Mouse (Mus musculus) forebrain, embryonic 14.5 days (tissue): Measurements from ENCODE around the gene Prss27. TPM values are rescaled to one million over a fixed set of nuclear protein-coding genes. Genes with fewer than 3 reads are reported as not detected.
"Not testable (repeated sequence)": the region's sequence is repeated elsewhere in the genome, so short reads cannot be mapped to it uniquely, and the experiment has no call there.

Source experiments
- ATAC-seq: fragments of 200-750 bp; cut with Nextera tagmentation; 2 replicates; pipeline ENCODE4 v1.8.0; 2017; ENCODE audit warnings: mild to moderate bottlenecking, moderate library complexity
- DNase-seq: peaks from one replicate; pipeline ENCODE4 v3.0.0-alpha.2; 2015; ENCODE audit warnings: low spot score
- H3K27ac ChIP-seq: fragments of 300-500 bp; sonication (generic); 2 replicates; pipeline ENCODE4 v1.5.1; 2014; ENCODE audit warnings: low read depth, mild to moderate bottlenecking, control low read depth, low read length, moderate library complexity
- H3K27me3 ChIP-seq: fragments of 300-500 bp; sonication (generic); replicated peaks from 2 replicates; pipeline ENCODE4 v1.6.1; 2014; ENCODE audit warnings: low read length, control low read depth, mixed read lengths; ENCODE audit not compliant: control insufficient read depth, insufficient read depth
- H3K36me3 ChIP-seq: fragments of 300-500 bp; sonication (generic); 2 replicates; pipeline ENCODE4 v1.6.1; 2014; ENCODE audit warnings: low read length, control low read depth; ENCODE audit not compliant: control insufficient read depth, insufficient read depth
- H3K4me1 ChIP-seq: fragments of 300-500 bp; sonication (generic); 2 replicates; pipeline ENCODE4 v1.6.1; 2014; ENCODE audit warnings: antibody characterized with exemption, low read length, control low read depth; ENCODE audit not compliant: control insufficient read depth, insufficient read depth
- H3K4me2 ChIP-seq: fragments of 300-500 bp; sonication (generic); 2 replicates; pipeline ENCODE4 v1.6.1; 2014; ENCODE audit warnings: mild to moderate bottlenecking, control low read depth, low read length
- H3K4me3 ChIP-seq: fragments of 300-500 bp; sonication (generic); 2 replicates; pipeline ENCODE4 v1.5.1; 2014; ENCODE audit warnings: low read depth, low read length, control low read depth
- H3K9ac ChIP-seq: fragments of 300-500 bp; sonication (generic); 2 replicates; pipeline ENCODE4 v1.6.1; 2014; ENCODE audit warnings: mild to moderate bottlenecking, low read length, control low read depth, moderate library complexity
- H3K9me3 ChIP-seq: fragments of 300-500 bp; sonication (generic); replicated peaks from 2 replicates; pipeline ENCODE4 v1.6.1; 2016; ENCODE audit warnings: low read length, control low read depth, mixed read lengths; ENCODE audit not compliant: control insufficient read depth
- WGBS: fragments of 180-500 bp; shearing (Covaris S2); extraction: QIAGEN DNeasy Blood & Tissue Kit; methylation state at CpG from one replicate; pipeline ENCODE4 v1.1.7; 2014; 5-methylcytosine and 5-hydroxymethylcytosine counted together
- microRNA-seq: library from miRNA; unstranded; fragments of <30 nt; microRNA quantifications from one replicate; pipeline ENCODE4, GENCODE M21; 2016
- polyA plus RNA-seq: library from polyadenylated mRNA; unstranded; fragments of >200 nt; fragmentation: Nextera tagmentation; extraction: Ambion mirVana; gene quantifications from 2 replicates; pipeline ENCODE4 v1.2.1, GENCODE M21; 2014

Prss27 gene
- polyA plus RNA-seq, 1 experiment from 2014 or later, result not detected

DNA sequence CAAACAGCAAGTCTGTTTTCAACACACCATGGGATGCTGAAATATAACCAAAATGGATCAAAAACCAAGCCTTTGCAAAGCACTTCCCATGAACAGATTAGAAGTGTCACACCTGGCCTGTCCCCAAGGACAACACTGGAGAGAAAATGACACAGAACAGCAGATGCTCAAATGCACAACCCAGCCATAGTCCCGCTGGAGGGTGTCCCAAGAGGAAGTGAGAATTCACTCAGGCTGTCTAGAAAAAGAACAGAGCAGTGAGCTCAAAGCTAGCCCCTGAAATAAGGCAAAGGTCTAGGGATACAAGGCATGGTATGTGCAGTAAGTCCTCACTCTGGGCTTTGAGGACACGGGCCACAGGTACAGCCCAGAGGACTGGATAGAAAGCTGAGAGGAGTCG, 31.6 kb downstream of the Prss27 start:
- Histone ChIP-seq H3K4me3 (no peak overlapping the region), H3K4me2 (no peak overlapping the region), H3K4me1 (peaks cover 8% of the 10 kb centered on the region), H3K27me3 (no peaks in the 10 kb centered on the region), H3K36me3 (peaks cover 8% of the 10 kb centered on the region; the same call in 1 of the 2 replicates), H3K27ac (no peak overlapping the region), H3K9ac (no peak overlapping the region), H3K9me3 (no peaks in the 10 kb centered on the region)
- WGBS, result 88% methylated on average over 3 of the region's 3 CpGs
- ATAC-seq, result no peak
- DNase-seq, result no peak

GRCm38 (mm10) chr17:24072919-24073696, 35.2 kb downstream of the Prss27 start, which contains the start of gene Kctd5:
TSS of gene Kctd5 (minus strand) at chr17:24073485.
- Histone ChIP-seq H3K9ac (peak within 1 kb of the TSS; percentile 95), H3K9me3 (no peaks in the 10 kb centered on the region), H3K27ac (peak within 1 kb of the TSS; percentile 68), H3K4me2 (peak within 1 kb of the TSS; percentile 72), H3K4me3 (peak within 1 kb of the TSS; percentile 95), H3K36me3 (peaks cover 27% of the 10 kb centered on the region), H3K4me1 (peaks cover 8% of the 10 kb centered on the region), H3K27me3 (no peaks in the 10 kb centered on the region)
- peak; percentile 99 for ATAC-seq
- WGBS, result under 1% methylated on average over 62 of the region's 62 CpGs
- DNase-seq, result peak; percentile 98

- Histone ChIP-seq H3K27ac (no peak overlapping the region), H3K9me3 (no peaks in the 10 kb centered on the region), H3K9ac (no peak overlapping the region), H3K36me3 (peaks cover 46% of the 10 kb centered on the region), H3K4me1 (peaks cover 1% of the 10 kb centered on the region), H3K27me3 (no peaks in the 10 kb centered on the region), H3K4me2 (no peak overlapping the region), H3K4me3 (no peak overlapping the region)
- 91% methylated on average over 2 of the region's 2 CpGs for WGBS
- ATAC-seq (no peak), DNase-seq (no peak)
These were observed 39.2 kb downstream of the Prss27 start for GRCm38 (mm10) chr17:24077101-24077500.

DNA sequence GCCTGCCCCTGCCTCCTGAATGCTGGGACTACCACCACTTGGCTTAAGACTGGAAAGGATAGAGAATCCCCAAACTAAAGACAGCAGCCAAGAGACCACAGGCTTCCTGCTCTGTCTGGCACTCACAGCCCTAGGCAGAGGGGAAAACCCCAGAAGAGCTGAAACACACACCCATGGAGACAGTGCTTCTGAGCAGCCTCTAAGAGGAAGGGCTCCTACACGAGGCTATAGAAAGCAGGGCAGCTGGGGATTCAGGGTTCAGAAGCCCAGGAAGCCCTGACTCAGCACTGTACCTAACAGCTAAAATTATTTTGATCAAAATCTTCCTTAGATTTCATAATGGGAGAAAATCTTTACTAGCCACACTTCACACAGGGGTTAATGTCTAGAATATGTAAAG, 46.6 kb downstream of the Prss27 start:
- H3K4me2 ChIP-seq, result no peak overlapping the region
- no peak overlapping the region for H3K4me3 ChIP-seq
- DNase-seq (no peak), ATAC-seq (no peak)
- H3K4me1 ChIP-seq, result no peaks in the 10 kb centered on the region
- 50% methylated on average over 1 of the region's 1 CpGs for WGBS
- H3K36me3 ChIP-seq, result peaks cover 38% of the 10 kb centered on the region
- no peaks in the 10 kb centered on the region for H3K27me3 ChIP-seq
- H3K9me3 ChIP-seq, result no peaks in the 10 kb centered on the region
- H3K9ac ChIP-seq, result no peak overlapping the region
- H3K27ac ChIP-seq, result no peak overlapping the region

DNA sequence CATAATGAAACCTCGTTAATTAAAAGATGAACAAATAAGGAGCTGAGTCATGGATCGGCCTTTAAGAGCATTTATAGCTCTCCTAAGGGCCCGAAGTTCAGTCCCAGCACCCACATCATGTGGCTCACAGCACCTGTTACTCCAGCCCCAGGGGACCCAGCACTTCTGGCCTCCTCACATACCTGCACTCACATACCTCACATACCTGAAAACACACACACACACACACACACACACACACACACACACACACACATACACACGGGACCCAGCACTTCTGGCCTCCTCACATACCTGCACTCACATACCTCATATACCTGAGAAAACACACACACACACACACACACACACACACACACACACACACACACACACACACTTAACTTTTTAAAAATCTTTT, 48.5 kb downstream of the Prss27 start:
- H3K36me3 ChIP-seq, result peaks cover 44% of the 10 kb centered on the region
- H3K27ac ChIP-seq, H3K4me3 ChIP-seq, DNase-seq, H3K9ac ChIP-seq, H3K27me3 ChIP-seq, ATAC-seq, H3K9me3 ChIP-seq, H3K4me2 ChIP-seq, H3K4me1 ChIP-seq: not testable (repeated sequence)
- WGBS, result 91% methylated on average over 4 of the region's 4 CpGs

- no peak for ATAC-seq
- H3K9ac ChIP-seq, result no peak overlapping the region
- DNase-seq, result no peak
- H3K27me3 ChIP-seq, result no peaks in the 10 kb centered on the region
- no peak overlapping the region for H3K4me3 ChIP-seq
- WGBS, result 100% methylated on average over 1 of the region's 1 CpGs
- H3K27ac ChIP-seq, result no peak overlapping the region
- no peak overlapping the region for H3K4me2 ChIP-seq
- peaks cover 70% of the 10 kb centered on the region for H3K36me3 ChIP-seq
- H3K9me3 ChIP-seq, result no peaks in the 10 kb centered on the region
- H3K4me1 ChIP-seq, result no peaks in the 10 kb centered on the region
These were observed 52.6 kb downstream of the Prss27 start for GRCm38 (mm10) chr17:24090575-24090974.

Small RNAs within 50 kb of the gene (microRNA-seq; reads per million reads assigned to microRNA genes)
- gene Gm27700, result not detected

Other genes with a start within 250 kb of the Prss27 start
- 226 and 339 TPM in 2 replicates for gene Srrm2, start 247.6 kb upstream of the Prss27 start, polyA plus RNA-seq
- gene Elob, start 209.0 kb upstream of the Prss27 start, polyA plus RNA-seq, result 1,202 and 1,508 TPM in 2 replicates
- not detected in 2 replicates for gene Prss33, start 202.1 kb upstream of the Prss27 start, polyA plus RNA-seq
- not detected in 2 replicates for gene Prss32, start 194.3 kb upstream of the Prss27 start, polyA plus RNA-seq
- gene Prss41, start 194.0 kb upstream of the Prss27 start, polyA plus RNA-seq, result 0.31 and 0.66 TPM in 2 replicates
- gene Prss21, start 170.1 kb upstream of the Prss27 start, polyA plus RNA-seq, result not detected in 2 replicates
- not detected in 2 replicates for gene Dcpp1, start 157.3 kb upstream of the Prss27 start, polyA plus RNA-seq
- not detected in 2 replicates for gene Dcpp2, start 157.3 kb upstream of the Prss27 start, polyA plus RNA-seq
- not detected in 2 replicates for gene Dcpp3, start 120.7 kb upstream of the Prss27 start, polyA plus RNA-seq
- gene Sbp, start 96.5 kb upstream of the Prss27 start, polyA plus RNA-seq, result not detected in 2 replicates
- not detected in 2 replicates for gene Sbpl, start 82.9 kb upstream of the Prss27 start, polyA plus RNA-seq
- gene Prss30, start 57.6 kb upstream of the Prss27 start, polyA plus RNA-seq, result not detected in 2 replicates
- gene Prss22, start 40.0 kb upstream of the Prss27 start, polyA plus RNA-seq, result not detected in 2 replicates
- gene Kctd5, start 35.3 kb downstream of the Prss27 start, polyA plus RNA-seq, result 84.3 and 87.0 TPM in 2 replicates
- gene Pdpk1, start 112.8 kb downstream of the Prss27 start, polyA plus RNA-seq, result 42.6 and 59.0 TPM in 2 replicates
- gene Amdhd2, start 125.6 kb downstream of the Prss27 start, polyA plus RNA-seq, result 28.4 and 29.6 TPM in 2 replicates
- 1,021 and 1,033 TPM in 2 replicates for gene Atp6v0c, start 131.6 kb downstream of the Prss27 start, polyA plus RNA-seq
- 10.5 and 15.0 TPM in 2 replicates for gene Tbc1d24, start 167.4 kb downstream of the Prss27 start, polyA plus RNA-seq
- 2.6 and 3.0 TPM in 2 replicates for gene Ntn3, start 171.4 kb downstream of the Prss27 start, polyA plus RNA-seq
- gene Tedc2, start 182.7 kb downstream of the Prss27 start, polyA plus RNA-seq, result 11.0 and 12.5 TPM in 2 replicates
- 31.8 and 34.3 TPM in 2 replicates for gene Ccnf, start 213.3 kb downstream of the Prss27 start, polyA plus RNA-seq